Mouse (Mus musculus) heart, postnatal 0 days (tissue): ENCODE data around the gene Pex14.
A peak's percentile ranks its signal among the peaks of the same experiment; 100 is the strongest.

ENCODE experiments used
- CTCF ChIP-seq: IDR thresholded peaks from 2 replicates; pipeline ENCODE4 v1.5.1; 2016; ENCODE audit warnings: antibody characterized with exemption, control low read depth, low read depth
- EP300 ChIP-seq: IDR thresholded peaks from 2 replicates; pipeline ENCODE4 v1.6.1; 2016; ENCODE audit warnings: antibody characterized with exemption, low read depth

- TF ChIP-seq CTCF (peak; percentile 45), EP300 (no peak)
These were observed 68.2 kb downstream of the Pex14 start for GRCm38 (mm10) chr4:149031507-149031906.
